Mouse (Mus musculus): Measurements from ENCODE around the gene Camsap3. TPM values are rescaled to one million over a fixed set of nuclear protein-coding genes. Genes with fewer than 3 reads are reported as not detected.
"Not testable (repeated sequence)": the region's sequence is repeated elsewhere in the genome, so short reads cannot be mapped to it uniquely, and the experiment has no call there.

The Camsap3 gene
- total RNA-seq (2017) = 3.9 TPM in 2 replicates

- ATAC-seq (replicated peaks in 1 of 2; ENCODE audit: insufficient read depth in 1 of 2, low FRiP score in 2 of 2, low TSS enrichment in 1 of 2, low read depth in 1 of 2, poor library complexity in 2 of 2, severe bottlenecking in 2 of 2) = no peak
Measured at GRCm38 (mm10) chr8:3586993-3587390, at the start of gene Camsap3. Camsap3 (plus strand) TSS chr8:3587293.

GRCm38 (mm10) chr8:3537666-3538065 lies 49.4 kb upstream of the Camsap3 start:
- ATAC-seq (replicated peaks in 1 of 2; ENCODE audit: insufficient read depth in 1 of 2, low FRiP score in 2 of 2, low TSS enrichment in 1 of 2, low read depth in 1 of 2, poor library complexity in 2 of 2, severe bottlenecking in 2 of 2) = no peak

- ATAC-seq (replicated peaks in 1 of 2; ENCODE audit: insufficient read depth in 1 of 2, low FRiP score in 2 of 2, low TSS enrichment in 1 of 2, low read depth in 1 of 2, poor library complexity in 2 of 2, severe bottlenecking in 2 of 2) = no peak
Measured at GRCm38 (mm10) chr8:3539146-3539545, 47.9 kb upstream of the Camsap3 start.

- ATAC-seq (replicated peaks in 1 of 2; ENCODE audit: insufficient read depth in 1 of 2, low FRiP score in 2 of 2, low TSS enrichment in 1 of 2, low read depth in 1 of 2, poor library complexity in 2 of 2, severe bottlenecking in 2 of 2) = no peak
Measured at GRCm38 (mm10) chr8:3540076-3540475, 47.0 kb upstream of the Camsap3 start.

- no peak for ATAC-seq (replicated peaks in 1 of 2; ENCODE audit: insufficient read depth in 1 of 2, low FRiP score in 2 of 2, low TSS enrichment in 1 of 2, low read depth in 1 of 2, poor library complexity in 2 of 2, severe bottlenecking in 2 of 2)
Measured at GRCm38 (mm10) chr8:3546511-3546910, 40.6 kb upstream of the Camsap3 start.

GRCm38 (mm10) chr8:3552240-3552639 lies 34.9 kb upstream of the Camsap3 start:
- ATAC-seq (replicated peaks in 1 of 2; ENCODE audit: insufficient read depth in 1 of 2, low FRiP score in 2 of 2, low TSS enrichment in 1 of 2, low read depth in 1 of 2, poor library complexity in 2 of 2, severe bottlenecking in 2 of 2) = no peak

GRCm38 (mm10) chr8:3556114-3556513 lies 31.0 kb upstream of the Camsap3 start:
- ATAC-seq (replicated peaks in 1 of 2; ENCODE audit: insufficient read depth in 1 of 2, low FRiP score in 2 of 2, low TSS enrichment in 1 of 2, low read depth in 1 of 2, poor library complexity in 2 of 2, severe bottlenecking in 2 of 2) = peak; percentile 56 to 71; a peak in 2 of 4 replicates

GRCm38 (mm10) chr8:3567641-3568371 lies 19.3 kb upstream of the Camsap3 start, which contains the start of gene C330021F23Rik:
C330021F23Rik (plus strand) TSS chr8:3567990.
- no peak for ATAC-seq (replicated peaks in 1 of 2; ENCODE audit: insufficient read depth in 1 of 2, low FRiP score in 2 of 2, low TSS enrichment in 1 of 2, low read depth in 1 of 2, poor library complexity in 2 of 2, severe bottlenecking in 2 of 2)

- ATAC-seq (replicated peaks in 1 of 2; ENCODE audit: insufficient read depth in 1 of 2, low FRiP score in 2 of 2, low TSS enrichment in 1 of 2, low read depth in 1 of 2, poor library complexity in 2 of 2, severe bottlenecking in 2 of 2) = no peak
Measured at GRCm38 (mm10) chr8:3568378-3568777, 18.7 kb upstream of the Camsap3 start.

- no peak for ATAC-seq (replicated peaks in 1 of 2; ENCODE audit: insufficient read depth in 1 of 2, low FRiP score in 2 of 2, low TSS enrichment in 1 of 2, low read depth in 1 of 2, poor library complexity in 2 of 2, severe bottlenecking in 2 of 2)
Measured at GRCm38 (mm10) chr8:3569784-3570183, 17.3 kb upstream of the Camsap3 start.

GRCm38 (mm10) chr8:3574546-3574945 lies 12.5 kb upstream of the Camsap3 start:
- ATAC-seq (replicated peaks in 1 of 2; ENCODE audit: insufficient read depth in 1 of 2, low FRiP score in 2 of 2, low TSS enrichment in 1 of 2, low read depth in 1 of 2, poor library complexity in 2 of 2, severe bottlenecking in 2 of 2) = no peak

- ATAC-seq (replicated peaks in 1 of 2; ENCODE audit: insufficient read depth in 1 of 2, low FRiP score in 2 of 2, low TSS enrichment in 1 of 2, low read depth in 1 of 2, poor library complexity in 2 of 2, severe bottlenecking in 2 of 2) = no peak
Measured at GRCm38 (mm10) chr8:3576211-3576960, 10.7 kb upstream of the Camsap3 start.

GRCm38 (mm10) chr8:3579390-3580364 lies 7.4 kb upstream of the Camsap3 start:
- ATAC-seq (replicated peaks in 1 of 2; ENCODE audit: insufficient read depth in 1 of 2, low FRiP score in 2 of 2, low TSS enrichment in 1 of 2, low read depth in 1 of 2, poor library complexity in 2 of 2, severe bottlenecking in 2 of 2) = no peak

- not testable (repeated sequence) for ATAC-seq (replicated peaks in 1 of 2; ENCODE audit: insufficient read depth in 1 of 2, low FRiP score in 2 of 2, low TSS enrichment in 1 of 2, low read depth in 1 of 2, poor library complexity in 2 of 2, severe bottlenecking in 2 of 2)
Measured at GRCm38 (mm10) chr8:3581961-3582360, 5.1 kb upstream of the Camsap3 start.

- no peak for ATAC-seq (replicated peaks in 1 of 2; ENCODE audit: insufficient read depth in 1 of 2, low FRiP score in 2 of 2, low TSS enrichment in 1 of 2, low read depth in 1 of 2, poor library complexity in 2 of 2, severe bottlenecking in 2 of 2)
Measured at GRCm38 (mm10) chr8:3586452-3586851, 641 bp upstream of the Camsap3 start.

- ATAC-seq (replicated peaks in 1 of 2; ENCODE audit: insufficient read depth in 1 of 2, low FRiP score in 2 of 2, low TSS enrichment in 1 of 2, low read depth in 1 of 2, poor library complexity in 2 of 2, severe bottlenecking in 2 of 2) = peak; percentile 40 to 65
Measured at GRCm38 (mm10) chr8:3587391-3588257, 531 bp downstream of the Camsap3 start.

- ATAC-seq (replicated peaks in 1 of 2; ENCODE audit: insufficient read depth in 1 of 2, low FRiP score in 2 of 2, low TSS enrichment in 1 of 2, low read depth in 1 of 2, poor library complexity in 2 of 2, severe bottlenecking in 2 of 2) = peak; percentile 38 to 63; a peak in 3 of 4 replicates
Measured at GRCm38 (mm10) chr8:3588258-3588633, 1.2 kb downstream of the Camsap3 start.
